Mouse (Mus musculus): Measurements from ENCODE around the gene Ak1. TPM values are rescaled to one million over a fixed set of nuclear protein-coding genes. Genes with fewer than 3 reads are reported as not detected.

Ak1 gene
- total and polyA plus RNA-seq, 3 experiments, result 1.4 to 3.9 (median 1.5) TPM

DNA sequence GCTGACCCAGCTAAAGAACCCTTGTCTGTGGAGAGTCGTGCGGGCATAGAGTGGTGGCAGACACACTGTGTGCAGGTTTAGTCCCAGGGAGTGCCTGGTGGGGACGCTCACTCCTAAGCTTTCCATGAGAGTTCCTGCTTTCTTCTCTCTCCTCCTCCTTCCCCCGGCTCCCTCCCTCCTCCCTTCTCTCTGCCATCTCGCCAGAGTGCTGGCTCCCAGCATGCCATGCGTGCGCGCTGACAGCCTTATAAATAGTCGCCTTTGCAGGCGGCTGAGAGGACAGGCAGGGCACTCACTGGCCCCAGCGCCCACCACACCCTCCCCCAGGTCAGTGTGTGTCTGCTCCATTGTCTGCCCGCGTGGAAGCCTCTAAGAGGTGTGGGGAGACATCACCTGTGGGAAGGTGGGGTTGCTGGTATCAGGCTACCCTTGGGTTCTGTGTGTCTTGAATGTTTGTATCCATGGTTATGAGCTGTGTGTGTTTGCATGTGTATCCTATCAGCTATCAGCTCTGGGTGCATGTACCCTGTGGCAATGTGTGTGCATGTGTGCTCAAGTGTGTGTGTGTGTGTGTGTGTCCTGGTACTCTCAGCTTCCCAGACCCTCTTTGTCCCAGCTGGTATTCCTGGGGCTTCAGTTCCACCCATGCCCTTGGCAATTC is 3.8 kb downstream of the Ak1 start:
- dilution Hi-C loops (cut with MboI; ENCODE audit: extremely low pct_ligation_motif_present, extremely low pct_unique_long_range_greater_than_20kb, low sequenced_read_pairs) (no loop called here), in situ Hi-C loops (cut with MboI; ENCODE audit: low pct_ligation_motif_present, low pct_unique_long_range_greater_than_20kb, low sequenced_read_pairs) (no loop called here)
- Histone ChIP-seq H3K4me1 (ENCODE audit: control insufficient read depth in 1 of 2, insufficient read depth in 2 of 2) (peaks cover 14 to 33% of the 10 kb centered on the region in 2 experiments), H3K27me3 (replicated peaks) (no peaks in the 10 kb centered on the region), H3K4me2 (ENCODE audit: insufficient read depth, low read depth, poor library complexity, severe bottlenecking) (no peak overlapping the region), H3K4me3 (replicated peaks in 1 of 3; ENCODE audit: low read depth in 2 of 3, low read length in 2 of 3, poor library complexity in 1 of 3) (no peak overlapping the region), H3K27ac (ENCODE audit: insufficient read depth, low read depth) (no peak overlapping the region), H3K9ac (ENCODE audit: insufficient read depth, low read depth) (no peak overlapping the region), H3K36me3 (replicated peaks in 1 of 2; ENCODE audit: control insufficient read depth in 1 of 2, insufficient read depth in 1 of 2, low read length in 1 of 2) (peaks cover 0 to 21% of the 10 kb centered on the region in 2 experiments), H3K9me3 (replicated peaks; ENCODE audit: low read length) (no peaks in the 10 kb centered on the region), H3K79me2 (replicated peaks; ENCODE audit: control insufficient read depth, extremely low read depth, insufficient read depth, poor library complexity, severe bottlenecking) (no peaks in the 10 kb centered on the region)
- no peak for DNase-seq (ENCODE audit: extremely low read depth)
- TF ChIP-seq MEF2A (IDR thresholded peaks at IDR 0.05; ENCODE audit: borderline replicate concordance, low read depth, low read length) (no peak), ZKSCAN1 (IDR thresholded peaks at IDR 0.05; ENCODE audit: borderline replicate concordance, low read depth, low read length) (no peak), MAZ (IDR thresholded peaks at IDR 0.05; ENCODE audit: low read depth, low read length) (no peak), RCOR1 (conservative IDR thresholded peaks at IDR 0.05; ENCODE audit: low read depth, low read length) (no peak), EP300 (IDR thresholded peaks at IDR 0.05; ENCODE audit: low read length) (no peak), PAX5 (IDR thresholded peaks at IDR 0.05; ENCODE audit: low read length) (no peak), MYC (IDR thresholded peaks at IDR 0.05; ENCODE audit: low read depth, low read length) (no peak), MAFK (IDR thresholded peaks at IDR 0.05; ENCODE audit: insufficient replicate concordance, low read length) (no peak), E2F4 (IDR thresholded peaks at IDR 0.05; ENCODE audit: insufficient replicate concordance, low read depth, low read length) (no peak), USF2 (conservative IDR thresholded peaks at IDR 0.05; ENCODE audit: low read depth, low read length) (no peak), BHLHE40 (IDR thresholded peaks at IDR 0.05; ENCODE audit: low read depth, low read length) (no peak), CHD1 (IDR thresholded peaks at IDR 0.05; ENCODE audit: low read depth, low read length) (no peak), SMC3 (IDR thresholded peaks at IDR 0.05; ENCODE audit: low read depth, low read length) (no peak), CTCF (conservative IDR thresholded peaks at IDR 0.05 in 1 of 2, IDR thresholded peaks at IDR 0.05 in 1 of 2; ENCODE audit: low read depth in 2 of 2, low read length in 2 of 2) (no peak), KAT2A (IDR thresholded peaks at IDR 0.05; ENCODE audit: insufficient replicate concordance, low read length) (no peak), SIN3A (IDR thresholded peaks at IDR 0.05; ENCODE audit: low read length) (no peak), ELF1 (IDR thresholded peaks at IDR 0.05; ENCODE audit: low read depth, low read length) (no peak), CHD2 (IDR thresholded peaks at IDR 0.05; ENCODE audit: low read length) (no peak)

DNA sequence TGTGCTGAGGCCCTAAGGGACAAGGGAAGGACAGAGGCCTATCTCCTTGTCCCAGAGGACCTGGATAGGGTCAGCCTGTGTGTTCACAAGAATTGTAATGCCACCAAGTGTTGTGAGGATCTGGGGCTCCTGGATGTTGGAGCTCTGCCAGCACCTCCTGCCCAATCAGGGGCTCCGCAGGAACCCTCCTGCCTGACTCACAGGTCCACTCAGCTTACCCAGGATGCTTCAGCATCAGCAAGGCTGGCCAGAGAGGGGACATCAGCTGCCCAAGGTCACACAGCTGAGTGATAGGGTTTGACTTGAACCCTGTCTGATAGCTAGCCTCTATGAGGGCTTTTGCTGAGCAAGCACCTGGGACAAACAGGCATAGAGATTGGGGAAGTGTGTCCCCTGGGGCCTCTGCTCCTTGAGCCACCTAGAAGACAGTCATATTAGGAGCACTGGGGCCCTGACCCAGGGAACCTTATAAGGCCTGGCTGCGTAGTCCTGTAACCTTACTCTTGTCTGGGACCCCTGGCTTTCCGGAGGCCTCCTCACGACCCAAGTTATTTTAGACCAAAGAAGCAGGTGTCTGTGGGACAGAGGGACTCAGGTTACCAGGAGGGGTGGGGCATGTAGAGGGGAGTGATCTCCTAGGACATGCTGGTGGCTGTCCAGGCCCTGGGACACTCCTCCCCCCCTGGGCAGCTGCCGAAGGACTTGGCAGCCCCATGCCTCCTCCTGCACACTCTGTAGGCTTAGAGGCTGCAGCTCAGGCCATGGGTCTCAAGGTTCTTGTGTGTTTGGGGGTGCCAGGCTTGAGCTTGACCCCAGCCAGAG is 4.5 kb downstream of the Ak1 start:
- TF ChIP-seq HCFC1 (IDR thresholded peaks at IDR 0.05; ENCODE audit: low read depth, low read length) (no peak), MAFK (IDR thresholded peaks at IDR 0.05; ENCODE audit: insufficient replicate concordance, low read length) (peak; percentile 76), MEF2A (IDR thresholded peaks at IDR 0.05; ENCODE audit: borderline replicate concordance, low read depth, low read length) (0 out of 2 replicates have a peak, but pooled peaks have one; percentile 41), ZNF384 (IDR thresholded peaks at IDR 0.05; ENCODE audit: low read depth, low read length) (no peak), MYC (IDR thresholded peaks at IDR 0.05; ENCODE audit: low read depth, low read length) (no peak), IRF4 (IDR thresholded peaks at IDR 0.05; ENCODE audit: low read depth, low read length) (peak; percentile 25; the same call in 1 of the 2 replicates), TCF12 (IDR thresholded peaks at IDR 0.05; ENCODE audit: low read depth, low read length) (0 out of 2 replicates have a peak, but pooled peaks have one; percentile 18)
- Histone ChIP-seq H3K27ac (ENCODE audit: insufficient read depth, low read depth) (no peak overlapping the region), H3K4me1 (ENCODE audit: control insufficient read depth in 1 of 2, insufficient read depth in 2 of 2) (peaks cover 14 to 26% of the 10 kb centered on the region in 2 experiments), H3K27me3 (replicated peaks) (no peaks in the 10 kb centered on the region), H3K9ac (ENCODE audit: insufficient read depth, low read depth) (no peak overlapping the region), H3K79me2 (replicated peaks; ENCODE audit: control insufficient read depth, extremely low read depth, insufficient read depth, poor library complexity, severe bottlenecking) (no peaks in the 10 kb centered on the region), H3K4me2 (ENCODE audit: insufficient read depth, low read depth, poor library complexity, severe bottlenecking) (no peak overlapping the region), H3K36me3 (replicated peaks in 1 of 2; ENCODE audit: control insufficient read depth in 1 of 2, insufficient read depth in 1 of 2, low read length in 1 of 2) (peaks cover 0 to 17% of the 10 kb centered on the region in 2 experiments), H3K9me3 (replicated peaks; ENCODE audit: low read length) (no peaks in the 10 kb centered on the region), H3K4me3 (replicated peaks in 1 of 3; ENCODE audit: low read depth in 2 of 3, low read length in 2 of 3, poor library complexity in 1 of 3) (no peak overlapping the region)
- peak; percentile 22 for DNase-seq (ENCODE audit: extremely low read depth)
- dilution Hi-C loops (cut with MboI; ENCODE audit: extremely low pct_ligation_motif_present, extremely low pct_unique_long_range_greater_than_20kb, low sequenced_read_pairs) (no loop called here), in situ Hi-C loops (cut with MboI; ENCODE audit: low pct_ligation_motif_present, low pct_unique_long_range_greater_than_20kb, low sequenced_read_pairs) (no loop called here)

All from CH12.LX (cell line).